Mouse (Mus musculus) stomach, postnatal 0 days (tissue): ENCODE results near the gene Best2.
A peak's percentile ranks its signal among the peaks of the same experiment; 100 is the strongest.

Source experiments
- CTCF ChIP-seq: IDR thresholded peaks from 2 replicates; pipeline ENCODE4 v1.5.1; 2016; ENCODE audit warnings: antibody characterized with exemption, low read depth, mild to moderate bottlenecking, moderate library complexity
- EP300 ChIP-seq: optimal IDR thresholded peaks from 2 replicates; pipeline ENCODE3; 2016; ENCODE audit warnings: antibody characterized with exemption

GRCm38 (mm10) chr8:84997649-84998295, 16.6 kb downstream of the Best2 start:
- TF ChIP-seq CTCF (peak; percentile 98), EP300 (no peak)
